Mouse (Mus musculus): ENCODE results near the gene Mfsd11.

DNA sequence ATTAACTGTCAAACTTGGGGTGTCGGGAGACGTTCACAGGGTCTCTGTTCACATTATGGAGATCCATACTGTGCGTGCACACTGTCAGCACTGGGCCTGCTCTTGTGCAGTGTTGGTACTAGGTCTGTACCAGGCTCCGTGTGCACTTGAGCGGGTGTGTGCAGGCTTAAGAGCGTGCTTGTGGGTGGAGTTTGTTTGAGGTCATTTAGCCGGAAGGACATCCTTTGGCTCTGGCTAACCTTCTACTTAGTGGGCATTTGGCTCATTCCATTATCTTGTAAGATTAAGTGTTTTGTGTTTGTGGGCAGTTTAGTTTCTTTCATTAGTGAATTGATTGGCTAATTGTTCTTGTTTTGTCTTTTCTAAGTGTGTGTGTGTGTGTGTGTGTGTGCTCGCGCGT lies 30.2 kb downstream of the Mfsd11 start:
- TF ChIP-seq POLR2A (IDR thresholded peaks at IDR 0.05; ENCODE audit: control insufficient read depth in 1 of 2, insufficient read depth in 1 of 2, low read depth in 1 of 2, low read length in 2 of 2, poor library complexity in 1 of 2) (no peak), CTCF (IDR thresholded peaks at IDR 0.05 in 2 of 3, conservative IDR thresholded peaks at IDR 0.05 in 1 of 3; ENCODE audit: control insufficient read depth in 1 of 3, insufficient read depth in 1 of 3, low read depth in 2 of 3, low read length in 3 of 3, poor library complexity in 1 of 3, severe bottlenecking in 1 of 3) (no peak)
